Mouse (Mus musculus) heart, embryonic 14.5 days (tissue): ENCODE data around the gene Vmn2r83. TPM values are rescaled to one million over a fixed set of nuclear protein-coding genes. Genes with fewer than 3 reads are reported as not detected.

Source experiments
- ATAC-seq: fragments of 200-750 bp; cut with Nextera tagmentation; 2 replicates; pipeline ENCODE4 v1.8.0; 2017; ENCODE audit warnings: low read depth, moderate TSS enrichment; ENCODE audit not compliant: insufficient number of reproducible peaks, insufficient read depth, low FRiP score
- H3K27ac ChIP-seq, 2 experiments: fragments of 200-500 bp in 1 of 2; fragments of 300-500 bp in 1 of 2; sonication (generic) in 1 of 2; replicated peaks in 1 of 2; 2 replicates each; pipeline ENCODE4 v1.5.1; 2012 to 2014; ENCODE audit warnings: low read depth in 2 of 2, low read length in 2 of 2, control low read depth in 1 of 2, mild to moderate bottlenecking in 1 of 2, mixed read lengths in 1 of 2; ENCODE audit not compliant: control insufficient read depth in 1 of 2, insufficient read depth in 1 of 2
- H3K27me3 ChIP-seq: fragments of 300-500 bp; sonication (generic); 2 replicates; pipeline ENCODE4 v1.6.1; 2014; ENCODE audit warnings: mild to moderate bottlenecking, low read length, control low read depth; ENCODE audit not compliant: control insufficient read depth, insufficient read depth
- H3K36me3 ChIP-seq: fragments of 300-500 bp; sonication (generic); 2 replicates; pipeline ENCODE4 v1.6.1; 2014; ENCODE audit warnings: mild to moderate bottlenecking, control low read depth, low read length, mixed read lengths; ENCODE audit not compliant: control insufficient read depth, insufficient read depth
- H3K4me1 ChIP-seq, 2 experiments: fragments of 200-500 bp in 1 of 2; fragments of 300-500 bp in 1 of 2; sonication (generic) in 1 of 2; 2 replicates each; pipeline ENCODE4 v1.6.1; 2012 to 2014; ENCODE audit warnings: low read length in 2 of 2, control low read depth in 1 of 2, mixed read lengths in 1 of 2; ENCODE audit not compliant: control insufficient read depth in 2 of 2, insufficient read depth in 2 of 2
- H3K4me2 ChIP-seq: fragments of 300-500 bp; sonication (generic); 2 replicates; pipeline ENCODE4 v1.6.1; 2014; ENCODE audit warnings: mild to moderate bottlenecking, low read length
- H3K4me3 ChIP-seq, 2 experiments: fragments of 200-500 bp in 1 of 2; fragments of 300-500 bp in 1 of 2; sonication (generic) in 1 of 2; 2 replicates each; pipeline ENCODE4 v1.5.1; 2012 to 2014; ENCODE audit warnings: low read length in 2 of 2, mild to moderate bottlenecking in 2 of 2, control low read depth in 1 of 2, low read depth in 1 of 2, moderate library complexity in 1 of 2; ENCODE audit not compliant: control insufficient read depth in 1 of 2, insufficient read depth in 1 of 2
- H3K9ac ChIP-seq: fragments of 300-500 bp; sonication (generic); 2 replicates; pipeline ENCODE4 v1.6.1; 2014; ENCODE audit warnings: mild to moderate bottlenecking, low read length
- H3K9me3 ChIP-seq: fragments of 300-500 bp; sonication (generic); 2 replicates; pipeline ENCODE4 v1.6.1; 2016; ENCODE audit warnings: low read length, control low read depth; ENCODE audit not compliant: control insufficient read depth
- WGBS: fragments of 180-500 bp; shearing (Covaris S2); extraction: QIAGEN DNeasy Blood & Tissue Kit; methylation state at CpG from one replicate; pipeline ENCODE4 v1.1.7; 2014; 5-methylcytosine and 5-hydroxymethylcytosine counted together
- polyA plus RNA-seq: library from polyadenylated mRNA; unstranded; fragments of >200 nt; fragmentation: Nextera tagmentation; extraction: Ambion mirVana; gene quantifications from 2 replicates; pipeline ENCODE4 v1.2.1, GENCODE M21; 2014

The Vmn2r83 gene
- polyA plus RNA-seq, 1 experiment from 2014 or later, result not detected

GRCm38 (mm10) chr10:79532678-79533077 is 64.1 kb downstream of the Vmn2r83 start:
- Histone ChIP-seq H3K4me2 (peak overlapping the region; percentile 96), H3K9me3 (no peaks in the 10 kb centered on the region), H3K27ac (no peak overlapping the region), H3K9ac (peak overlapping the region; percentile 67), H3K4me3 (peak overlapping the region; percentile 47 to 54), H3K36me3 (no peaks in the 10 kb centered on the region; the same call in 1 of the 2 replicates), H3K27me3 (no peaks in the 10 kb centered on the region), H3K4me1 (peaks cover 2 to 8% of the 10 kb centered on the region in 2 experiments)
- WGBS, result 37% methylated on average over 3 of the region's 3 CpGs
- no peak for ATAC-seq

- Histone ChIP-seq H3K4me1 (peaks cover 2 to 8% of the 10 kb centered on the region in 2 experiments), H3K9me3 (no peaks in the 10 kb centered on the region), H3K36me3 (no peaks in the 10 kb centered on the region; the same call in 1 of the 2 replicates), H3K27ac (no peak within 1 kb of the TSS), H3K9ac (peak within 1 kb of the TSS; percentile 67), H3K4me3 (peak within 1 kb of the TSS; percentile 47 to 54), H3K4me2 (peak within 1 kb of the TSS; percentile 96), H3K27me3 (no peaks in the 10 kb centered on the region)
- under 1% methylated on average over 48 of the region's 52 CpGs for WGBS
- peak; percentile 65 for ATAC-seq
Observed at GRCm38 (mm10) chr10:79533126-79533911, 64.8 kb downstream of the Vmn2r83 start, which contains the start of gene Plpp2. Plpp2 (minus strand) TSS chr10:79533796.

- no peak overlapping the region for H3K27ac ChIP-seq
- ATAC-seq, result no peak
- no peak overlapping the region for H3K4me2 ChIP-seq
- no peak overlapping the region for H3K4me3 ChIP-seq
- no peaks in the 10 kb centered on the region for H3K9me3 ChIP-seq
- H3K9ac ChIP-seq, result no peak overlapping the region
- H3K4me1 ChIP-seq, result peaks cover 2 to 8% of the 10 kb centered on the region in 2 experiments
- peaks cover 8% of the 10 kb centered on the region for H3K36me3 ChIP-seq
- WGBS, result 83% methylated on average over 2 of the region's 2 CpGs
- H3K27me3 ChIP-seq, result no peaks in the 10 kb centered on the region
Observed at GRCm38 (mm10) chr10:79534426-79534825, 65.9 kb downstream of the Vmn2r83 start.

GRCm38 (mm10) chr10:79535431-79535830 is 66.9 kb downstream of the Vmn2r83 start:
- H3K9ac ChIP-seq, result no peak overlapping the region
- H3K9me3 ChIP-seq, result no peaks in the 10 kb centered on the region
- H3K27ac ChIP-seq, result no peak overlapping the region
- 57% methylated on average over 1 of the region's 1 CpGs for WGBS
- no peak overlapping the region for H3K4me2 ChIP-seq
- no peak overlapping the region for H3K4me3 ChIP-seq
- H3K27me3 ChIP-seq, result no peaks in the 10 kb centered on the region
- peaks cover 2 to 8% of the 10 kb centered on the region in 2 experiments for H3K4me1 ChIP-seq
- H3K36me3 ChIP-seq, result peaks cover 18% of the 10 kb centered on the region
- no peak for ATAC-seq

GRCm38 (mm10) chr10:79536461-79537080 is 68.0 kb downstream of the Vmn2r83 start:
- no peak overlapping the region for H3K4me2 ChIP-seq
- H3K27me3 ChIP-seq, result no peaks in the 10 kb centered on the region
- H3K9ac ChIP-seq, result no peak overlapping the region
- H3K4me3 ChIP-seq, result no peak overlapping the region
- peaks cover 29% of the 10 kb centered on the region for H3K36me3 ChIP-seq
- peaks cover 2 to 8% of the 10 kb centered on the region in 2 experiments for H3K4me1 ChIP-seq
- no peak for ATAC-seq
- H3K9me3 ChIP-seq, result no peaks in the 10 kb centered on the region
- H3K27ac ChIP-seq, result no peak overlapping the region
- 67% methylated on average over 12 of the region's 12 CpGs for WGBS

- no peak overlapping the region for H3K4me3 ChIP-seq
- H3K27ac ChIP-seq, result no peak overlapping the region
- H3K27me3 ChIP-seq, result no peaks in the 10 kb centered on the region
- peaks cover 2 to 8% of the 10 kb centered on the region in 2 experiments for H3K4me1 ChIP-seq
- no peaks in the 10 kb centered on the region for H3K9me3 ChIP-seq
- WGBS, result 86% methylated on average over 7 of the region's 7 CpGs
- H3K36me3 ChIP-seq, result peaks cover 36% of the 10 kb centered on the region
- no peak for ATAC-seq
- H3K4me2 ChIP-seq, result no peak overlapping the region
- no peak overlapping the region for H3K9ac ChIP-seq
Observed at GRCm38 (mm10) chr10:79537271-79537670, 68.7 kb downstream of the Vmn2r83 start.

- Histone ChIP-seq H3K27ac (no peak overlapping the region), H3K9me3 (no peaks in the 10 kb centered on the region), H3K4me3 (no peak overlapping the region), H3K27me3 (no peaks in the 10 kb centered on the region), H3K4me1 (peaks cover 2 to 5% of the 10 kb centered on the region in 2 experiments), H3K9ac (no peak overlapping the region), H3K4me2 (no peak overlapping the region), H3K36me3 (peaks cover 41% of the 10 kb centered on the region)
- WGBS, result 74% methylated on average over 2 of the region's 2 CpGs
- ATAC-seq, result no peak
Observed at GRCm38 (mm10) chr10:79537781-79538180, 69.2 kb downstream of the Vmn2r83 start.
